Mouse (Mus musculus) regulatory T cell (primary cell): ENCODE results near the gene Cd4.
"Not testable (repeated sequence)": the region's sequence is repeated elsewhere in the genome, so short reads cannot be mapped to it uniquely, and the experiment has no call there.

Experiments
- in situ Hi-C: fragments of 300-600 bp; cut with MboI, MseI; formaldehyde crosslinking; loops from one replicate; pipeline ENCODE4 v1.15.1; 2025; ENCODE audit warnings: high pct_unique_total_duplicates

The Cd4 gene

DNA sequence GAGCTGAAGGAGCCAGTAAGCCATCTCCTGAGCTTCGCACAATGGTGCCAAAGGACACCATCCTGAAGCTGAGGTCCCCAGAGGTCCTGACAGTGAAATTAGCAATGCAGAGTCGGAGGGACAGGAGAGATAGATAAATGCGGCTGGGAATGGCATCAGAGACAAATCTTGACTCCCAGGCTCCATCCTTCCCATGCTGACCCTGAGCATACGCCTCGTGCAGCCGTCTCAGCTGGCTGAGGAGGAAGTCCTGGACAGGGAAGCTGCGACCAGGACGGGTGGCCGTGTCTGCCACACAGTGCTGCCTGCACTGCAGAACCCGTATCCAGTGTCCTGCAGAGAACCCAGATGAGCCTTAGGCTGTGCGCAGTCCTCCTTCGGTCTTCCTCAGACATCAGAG is 33.4 kb downstream of the Cd4 start:
- in situ Hi-C loops = no loop called here

DNA sequence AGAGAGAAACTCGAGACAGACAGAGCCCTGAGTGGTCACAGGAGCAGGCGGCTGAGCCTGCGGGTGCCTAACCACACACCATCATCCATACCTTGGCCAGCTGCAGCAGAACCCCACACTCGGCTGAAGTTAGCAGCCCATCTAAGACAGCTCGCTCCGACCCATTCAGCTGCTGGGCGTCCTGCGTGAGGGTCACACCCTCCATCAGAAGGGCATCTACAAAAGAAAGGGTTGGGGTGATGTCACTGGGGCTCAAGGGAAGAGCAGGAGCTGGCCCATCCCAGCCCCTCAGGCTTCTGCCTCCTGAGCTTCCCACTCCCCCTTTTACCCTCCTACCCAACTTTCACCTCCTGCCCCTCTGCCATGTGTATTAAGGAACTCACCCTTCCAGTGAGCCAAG is 37.5 kb downstream of the Cd4 start:
- in situ Hi-C loops = no loop called here

DNA sequence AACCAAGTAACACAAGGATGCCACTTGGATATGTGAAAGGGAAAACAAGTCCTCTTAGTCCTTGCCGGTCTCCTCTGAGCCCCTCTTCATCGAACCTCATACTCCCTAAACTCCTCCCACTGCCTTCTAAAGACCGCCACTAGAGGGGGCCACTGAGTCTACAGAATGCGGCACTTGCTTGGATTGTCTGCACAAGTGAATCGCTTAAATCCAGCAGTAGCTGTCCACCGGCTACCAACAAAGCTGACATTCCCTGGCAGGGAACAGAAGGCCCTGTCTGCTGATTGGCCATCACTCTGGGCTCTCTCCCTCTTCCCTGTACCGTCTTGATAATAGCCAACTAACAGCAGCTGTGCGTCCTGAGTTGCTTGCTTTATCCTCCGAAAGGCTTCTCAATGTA is 40.7 kb downstream of the Cd4 start:
- in situ Hi-C loops = no loop called here

DNA sequence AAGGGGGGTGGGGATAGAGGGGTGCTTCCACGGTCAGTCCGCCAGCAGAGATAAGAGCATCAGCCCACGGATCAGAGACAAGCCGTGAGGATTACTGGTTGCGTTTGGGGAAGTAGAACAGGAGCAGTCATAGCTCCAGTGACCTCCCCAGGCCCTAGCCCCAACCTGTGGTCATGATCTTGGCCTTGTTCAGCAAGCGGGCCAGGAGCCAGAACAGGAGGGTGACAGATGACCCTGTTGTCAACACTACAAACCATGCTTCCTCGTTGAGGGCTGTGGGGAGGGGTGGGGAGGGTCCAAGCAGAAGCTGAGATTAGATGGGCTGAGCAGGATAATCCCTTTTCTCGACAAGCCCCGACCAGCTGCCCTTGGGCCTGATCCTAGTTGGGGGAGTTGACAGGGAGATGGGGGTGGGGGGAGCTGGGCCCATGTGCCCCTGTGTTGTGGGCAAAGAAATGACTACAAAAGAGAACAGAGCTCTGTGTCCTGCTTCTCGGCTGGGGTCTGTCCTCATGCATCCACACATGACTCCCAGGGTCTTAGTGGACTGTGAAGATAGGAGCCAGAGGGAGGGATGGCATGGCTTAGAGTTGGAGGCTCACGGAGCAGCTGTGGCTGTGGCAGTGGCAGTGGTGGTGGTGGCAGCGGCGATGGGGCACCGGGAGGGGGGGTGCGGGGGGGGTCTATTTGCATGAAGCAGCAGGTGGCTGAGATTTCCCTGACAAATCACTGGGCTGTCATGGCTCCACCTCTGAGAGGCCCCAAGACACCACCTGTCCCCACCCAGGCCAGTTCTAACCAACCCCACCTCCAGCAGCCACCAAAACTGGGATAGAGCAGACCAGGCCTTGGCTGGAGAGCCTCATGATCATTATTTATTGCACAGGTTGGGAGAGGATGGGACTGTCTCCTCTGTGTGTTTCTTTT is 47.5 kb downstream of the Cd4 start, which contains the start of gene Gnb3:
Gene Gnb3 (minus strand): TSS at position 35 of the 927 bp plus-strand sequence.
- in situ Hi-C loops = no loop called here

DNA sequence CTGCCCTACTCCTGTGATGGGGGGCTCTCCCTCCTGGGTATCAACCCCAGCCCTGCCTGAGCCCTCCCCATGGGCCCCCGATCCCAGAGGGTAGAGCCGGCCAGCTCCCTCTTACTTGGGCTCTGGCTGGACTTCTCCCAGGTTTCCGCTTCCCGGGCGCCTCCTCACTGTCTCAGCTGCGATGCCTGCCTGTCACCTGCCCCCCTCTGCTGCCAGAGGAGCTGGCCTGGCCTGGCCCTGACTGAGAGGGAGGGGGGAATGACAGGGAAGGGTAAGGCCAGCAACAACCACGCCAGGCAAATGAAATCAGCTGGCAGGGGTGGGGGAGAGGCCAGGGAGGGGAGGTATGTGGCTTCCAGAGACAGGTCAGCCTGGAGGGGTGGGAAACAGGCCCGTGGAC is 48.2 kb downstream of the Cd4 start:
- in situ Hi-C loops = no loop called here

DNA sequence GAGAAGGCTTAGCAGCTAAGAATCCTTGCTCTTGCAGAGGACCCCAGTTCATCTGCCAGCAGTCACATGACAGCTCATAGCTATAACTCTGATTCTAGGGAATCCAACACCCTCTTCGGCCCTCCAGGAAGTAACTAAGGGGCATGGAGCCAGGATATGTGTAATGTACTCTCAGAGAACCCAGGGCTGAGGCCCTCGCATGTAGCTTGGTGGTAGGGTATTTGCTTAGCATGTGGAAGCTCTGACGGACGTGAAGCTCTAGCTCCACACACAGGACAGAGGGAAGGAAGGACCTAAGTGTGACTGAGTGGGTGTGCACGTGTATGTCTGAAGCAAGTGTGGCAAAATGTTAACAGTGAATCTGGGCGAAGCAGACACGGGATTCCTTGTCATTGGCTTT is 51.6 kb downstream of the Cd4 start:
- in situ Hi-C loops = no loop called here

DNA sequence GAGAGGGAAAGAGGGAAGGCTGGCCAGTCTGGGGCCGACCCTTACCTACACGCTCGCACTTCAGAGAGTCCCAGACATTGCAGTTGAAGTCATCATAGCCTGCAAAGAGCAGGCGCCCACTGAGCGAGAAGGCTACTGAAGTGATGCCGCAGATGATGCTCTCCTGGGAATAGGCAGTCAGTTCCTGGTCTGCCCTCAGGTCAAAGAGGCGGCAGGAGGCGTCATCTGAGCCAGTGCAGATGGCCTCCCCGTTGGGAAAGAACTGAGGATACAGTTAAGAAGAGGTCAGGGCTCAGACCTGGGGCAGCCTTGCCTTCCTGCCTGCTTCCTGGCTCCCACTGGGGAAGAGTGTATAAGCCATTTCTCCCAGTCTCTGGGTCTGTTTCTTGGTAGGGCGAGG is 52.5 kb downstream of the Cd4 start:
- in situ Hi-C loops = no loop called here

DNA sequence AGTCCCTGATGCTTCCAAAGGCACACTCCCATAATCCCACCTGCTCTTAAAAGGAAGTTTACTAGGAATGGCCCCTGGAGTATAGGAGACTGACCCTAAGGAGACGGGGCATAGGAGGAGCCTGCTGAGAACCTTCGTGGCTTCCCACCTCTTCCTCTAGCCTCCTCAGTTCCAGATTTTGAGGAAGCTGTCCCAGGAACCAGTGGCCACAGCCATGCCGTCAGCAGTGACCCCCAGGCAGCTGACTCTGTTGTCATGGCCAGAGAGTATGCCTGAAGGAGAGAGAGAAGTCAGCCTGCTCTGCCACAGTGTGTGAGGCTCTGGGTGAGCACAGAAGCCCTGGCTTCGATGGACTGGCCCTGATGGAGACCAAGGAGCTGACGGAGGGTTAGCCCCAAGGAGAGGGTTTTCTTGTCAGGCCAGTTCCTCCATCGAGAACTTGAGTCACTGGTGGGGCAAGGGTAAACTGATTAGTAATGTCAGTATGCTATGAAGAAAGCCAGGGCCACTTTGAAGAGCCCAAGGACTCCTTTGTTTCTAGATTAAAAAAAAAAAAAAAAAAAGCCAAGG is 53.4 kb downstream of the Cd4 start:
- in situ Hi-C loops = no loop called here

DNA sequence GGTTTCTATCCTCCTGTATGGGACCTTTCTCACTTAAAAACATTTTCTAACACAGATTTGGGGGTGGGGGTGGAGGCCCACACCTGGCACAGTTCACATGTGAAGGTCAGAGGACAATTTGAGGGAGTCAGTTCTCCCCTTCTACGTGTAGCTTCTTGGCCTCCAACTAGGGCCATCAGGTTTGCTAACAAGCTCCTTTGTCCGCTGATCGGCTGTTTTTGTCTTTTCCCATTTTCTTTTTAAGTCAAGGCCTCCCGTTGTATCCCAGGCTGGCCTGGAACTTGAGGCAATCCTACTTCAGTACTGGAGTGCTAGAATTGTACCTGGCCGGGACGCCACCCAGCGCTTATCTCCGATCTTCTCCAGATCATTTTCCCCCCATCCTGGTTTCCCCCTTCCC is 56.4 kb downstream of the Cd4 start:
- in situ Hi-C loops = no loop called here

DNA sequence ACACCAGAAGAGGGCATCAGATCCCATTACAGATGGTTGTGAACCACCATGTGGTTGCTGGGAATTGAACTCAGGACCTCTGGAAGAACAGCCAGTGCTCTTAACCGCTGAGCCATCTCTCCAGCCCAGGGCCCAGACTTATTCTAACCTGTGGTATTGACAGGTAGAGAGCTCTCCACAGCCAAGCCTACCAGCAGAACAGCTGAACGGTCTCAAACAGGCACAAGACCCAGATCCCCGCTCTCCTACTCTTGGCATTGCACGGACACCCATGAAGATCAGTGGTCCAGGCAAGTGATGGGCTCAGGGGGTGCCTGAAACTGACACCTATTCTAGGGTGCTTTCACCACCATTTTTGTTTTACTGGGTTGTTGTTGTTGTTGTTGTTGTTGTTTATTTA is 56.8 kb downstream of the Cd4 start:
- in situ Hi-C loops = not testable (repeated sequence)

DNA sequence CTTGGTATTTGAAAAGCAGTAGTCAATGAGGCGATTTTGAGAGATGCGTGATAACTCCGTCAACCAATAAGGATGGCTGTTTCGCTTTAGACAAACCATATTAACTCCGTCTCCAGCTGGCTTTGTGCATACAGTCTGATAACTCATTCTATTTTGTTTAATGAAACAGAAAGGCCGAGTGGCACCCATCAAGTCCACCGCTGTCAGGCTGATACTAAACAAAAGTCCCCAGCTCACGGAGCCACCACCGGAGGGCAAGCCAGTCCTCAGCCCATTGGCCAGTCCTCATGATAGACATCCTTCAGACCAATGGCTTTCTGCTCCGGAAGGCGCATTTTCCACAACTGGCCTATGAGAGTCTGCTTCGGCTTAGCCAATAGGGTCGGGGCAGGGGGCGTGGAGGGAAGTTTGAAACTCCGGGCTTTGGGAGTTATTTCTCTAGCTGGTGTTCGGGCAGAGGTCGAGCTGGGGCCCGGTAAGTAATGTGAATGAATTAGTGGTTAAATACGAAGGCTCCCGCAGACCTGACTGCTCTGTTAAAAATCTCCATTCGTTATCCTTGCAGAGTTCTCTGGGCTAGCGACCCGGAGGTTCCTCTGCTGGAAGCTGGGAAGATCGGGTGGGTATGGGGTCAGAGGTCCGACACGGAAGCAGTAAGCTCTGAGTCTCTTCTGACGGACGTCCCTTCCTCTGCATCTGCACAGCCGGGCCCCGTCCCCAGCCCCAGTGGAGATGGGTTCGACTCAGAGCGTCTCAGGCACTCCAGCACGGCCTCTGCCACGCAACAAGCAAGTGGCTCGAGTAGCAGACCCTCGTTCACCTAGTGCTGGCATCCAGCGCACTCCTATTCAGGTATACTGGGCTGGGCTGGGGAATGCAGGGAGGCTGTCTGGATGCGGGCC is 58.0 kb downstream of the Cd4 start:
- in situ Hi-C loops = no loop called here

DNA sequence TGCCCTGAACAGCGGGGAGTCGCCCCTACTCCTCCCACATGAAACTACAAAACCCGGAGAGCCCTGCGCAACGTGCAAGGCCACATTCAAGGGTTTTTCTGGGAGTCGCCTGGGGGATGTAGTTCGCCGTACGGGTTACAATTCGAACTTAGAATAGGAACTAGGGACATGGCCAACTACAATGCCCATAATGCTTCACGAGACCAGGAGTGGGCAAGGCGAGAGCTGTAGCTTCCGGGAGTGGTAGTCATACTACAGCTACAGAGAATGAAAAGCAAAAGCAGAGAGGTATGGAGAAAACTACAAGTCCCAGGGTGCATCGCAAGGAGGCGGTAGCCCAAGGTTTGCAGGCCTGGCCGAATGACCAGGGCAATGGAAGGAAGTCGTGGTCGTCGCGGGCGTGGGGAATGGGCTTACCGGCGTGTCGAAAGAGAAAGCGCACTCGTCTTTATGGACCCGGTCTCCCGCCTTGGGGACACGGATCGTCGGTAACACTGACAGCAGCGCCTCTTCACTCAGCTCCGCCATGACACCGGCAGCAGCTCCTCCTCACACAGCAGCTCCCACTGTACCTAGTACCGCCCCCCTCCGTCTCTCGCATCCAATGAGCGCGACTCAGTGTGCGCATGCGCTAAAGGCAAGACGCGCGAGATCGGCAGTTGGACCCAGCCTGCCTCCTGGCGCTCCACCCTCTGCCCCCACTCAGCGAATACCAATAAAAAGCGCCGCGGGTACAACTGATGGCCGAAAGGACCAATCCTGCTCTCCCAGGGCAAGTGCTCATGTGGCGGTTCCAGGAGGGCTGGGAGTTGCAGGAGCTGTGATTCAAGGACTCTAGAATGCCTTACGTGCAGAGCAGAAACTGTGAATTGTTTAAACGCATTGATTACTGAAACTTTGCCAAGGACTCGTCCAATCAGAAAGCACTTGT is 58.9 kb downstream of the Cd4 start, which contains the start of the genes Usp5 and Cdca3:
Gene Usp5 (minus strand): TSS at position 617 of the 931 bp plus-strand sequence.
Gene Cdca3 (plus strand): TSS at position 680 of the 931 bp plus-strand sequence.
- in situ Hi-C loops = no loop called here

DNA sequence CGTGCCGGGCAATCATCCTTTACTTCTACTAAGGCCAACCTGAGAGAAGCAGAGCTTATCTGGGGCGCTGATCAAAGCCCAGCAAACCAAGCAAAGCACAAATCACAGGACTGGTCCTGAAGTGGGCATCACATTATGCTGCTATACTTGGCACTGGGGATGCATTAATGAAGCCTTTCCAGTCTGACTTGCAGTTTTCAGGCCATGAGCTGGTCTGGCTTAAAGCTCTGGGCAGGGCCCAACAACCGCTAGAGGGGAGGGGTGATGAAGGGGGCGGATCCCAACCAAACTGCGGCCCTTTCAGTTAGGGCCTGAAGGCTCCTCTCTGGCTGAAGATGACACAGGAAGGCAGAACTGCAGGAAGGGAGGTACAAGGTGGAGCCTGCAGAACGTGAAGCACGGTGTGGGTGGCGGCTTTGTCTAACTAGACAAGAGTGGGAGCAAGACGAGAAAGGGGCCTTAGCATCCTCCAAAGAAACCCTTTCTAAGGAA is 59.9 kb downstream of the Cd4 start:
- in situ Hi-C loops = no loop called here

DNA sequence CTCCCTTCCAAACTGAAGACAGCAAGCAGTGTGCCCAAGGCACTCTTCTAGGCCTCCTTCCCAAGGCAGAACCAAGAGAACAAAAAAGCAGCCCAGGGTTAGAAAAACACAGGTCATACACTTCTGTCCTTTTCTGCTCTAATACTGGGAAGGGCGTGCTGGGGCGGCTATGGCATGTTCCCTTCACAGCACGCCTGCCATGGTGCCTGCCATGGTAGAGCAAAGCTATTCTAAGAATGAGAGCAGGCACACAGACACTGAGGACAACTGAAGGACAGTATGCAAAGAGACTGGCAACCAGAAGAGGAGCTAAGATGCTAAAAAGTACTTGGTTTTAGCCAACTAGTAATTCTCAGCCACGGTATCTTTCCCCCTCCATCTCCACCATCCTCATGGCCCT is 66.0 kb downstream of the Cd4 start:
- in situ Hi-C loops = no loop called here

DNA sequence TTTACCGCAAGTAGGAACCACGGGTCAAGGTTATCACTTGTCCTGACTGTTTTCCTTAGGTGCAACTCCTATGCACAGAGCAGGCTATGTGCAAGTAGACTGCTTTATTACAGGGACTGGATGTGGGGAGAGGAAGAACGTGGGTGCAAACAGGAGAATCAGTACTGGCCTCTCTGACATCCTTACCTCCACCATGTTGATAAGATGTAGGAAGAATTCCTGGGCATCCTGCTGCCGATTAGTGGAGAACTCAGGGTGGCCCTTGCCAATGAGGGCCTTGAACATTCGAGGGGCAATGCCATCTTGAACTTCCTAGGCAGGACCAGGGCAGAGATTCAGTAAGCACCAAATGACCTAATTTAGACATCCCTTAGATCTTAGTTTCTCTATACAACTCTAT is 67.1 kb downstream of the Cd4 start:
- in situ Hi-C loops = no loop called here

DNA sequence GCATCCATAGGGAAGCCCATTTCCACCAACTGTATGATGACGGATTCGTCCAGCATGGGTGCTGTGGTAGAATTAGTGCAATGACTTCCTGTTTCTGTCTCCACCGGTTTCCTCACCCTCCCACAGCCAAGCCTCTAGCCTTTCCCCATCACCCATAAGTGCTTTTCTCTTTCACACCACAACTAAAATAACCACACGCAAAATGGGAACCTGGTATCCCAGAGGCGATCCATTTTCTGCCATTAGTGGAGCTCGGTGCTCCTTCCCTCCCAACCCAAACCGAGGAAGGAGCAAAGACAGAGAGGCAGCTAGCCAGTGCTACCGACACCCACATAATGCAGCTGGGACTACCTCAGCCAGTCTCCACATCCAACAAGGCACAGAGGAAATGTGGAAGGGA is 70.0 kb downstream of the Cd4 start:
- in situ Hi-C loops = no loop called here

DNA sequence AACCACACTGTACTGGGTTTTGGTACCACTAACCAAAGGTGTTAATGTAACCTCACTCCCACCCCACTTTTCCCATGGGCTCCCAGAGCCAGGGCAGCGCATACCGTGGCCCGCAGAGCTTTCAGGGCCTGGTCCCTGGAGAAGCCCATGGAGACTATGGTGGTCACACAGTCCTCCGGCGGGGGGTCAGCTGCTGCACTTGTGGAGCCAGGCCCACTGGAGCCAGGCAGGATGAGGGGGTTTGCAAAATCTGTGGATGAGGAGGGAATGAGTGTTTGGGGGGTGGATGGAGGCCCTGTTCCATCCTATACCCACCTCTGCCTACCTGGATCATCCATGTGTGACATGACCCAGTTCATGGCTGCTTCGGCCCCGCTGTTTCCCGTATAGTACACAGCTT is 70.5 kb downstream of the Cd4 start:
- in situ Hi-C loops = no loop called here

DNA sequence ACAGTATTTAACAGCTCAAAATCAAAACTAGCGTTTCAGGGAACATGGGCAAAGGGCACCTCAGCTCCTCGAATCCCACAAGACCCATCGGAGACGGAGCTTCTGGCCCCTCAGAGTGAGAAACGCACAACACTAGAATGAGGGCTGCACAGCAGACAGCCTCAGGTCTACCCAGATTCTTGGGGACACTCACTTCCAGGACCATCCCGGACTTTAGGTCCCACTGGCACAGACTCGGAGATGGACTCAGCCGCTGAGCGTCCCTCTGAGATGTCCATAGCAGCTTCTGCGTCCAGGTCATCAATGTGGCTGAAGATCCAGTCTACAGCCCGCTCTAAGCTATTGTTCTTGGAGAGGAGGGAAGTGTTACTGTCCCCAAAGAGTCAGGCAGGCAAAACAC is 70.9 kb downstream of the Cd4 start:
- in situ Hi-C loops = no loop called here

DNA sequence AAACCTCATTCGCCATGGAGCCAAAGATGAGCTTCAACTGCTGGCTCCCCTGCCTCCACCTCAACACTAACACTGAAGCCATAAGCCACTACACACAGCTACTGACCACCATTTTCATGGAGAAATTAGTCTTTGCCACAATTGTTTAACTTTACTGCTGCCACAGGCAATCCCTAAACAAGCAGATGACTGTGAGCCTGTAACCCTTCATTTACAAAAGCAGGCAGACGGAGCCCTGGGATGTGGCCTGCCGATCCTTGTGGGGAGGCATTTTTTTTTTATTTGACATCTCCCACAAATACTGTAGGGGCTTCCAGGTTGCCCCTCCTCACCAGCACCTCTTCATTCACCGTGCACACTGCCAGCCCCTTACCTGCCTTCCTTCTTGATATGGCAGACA is 71.4 kb downstream of the Cd4 start:
- in situ Hi-C loops = no loop called here

DNA sequence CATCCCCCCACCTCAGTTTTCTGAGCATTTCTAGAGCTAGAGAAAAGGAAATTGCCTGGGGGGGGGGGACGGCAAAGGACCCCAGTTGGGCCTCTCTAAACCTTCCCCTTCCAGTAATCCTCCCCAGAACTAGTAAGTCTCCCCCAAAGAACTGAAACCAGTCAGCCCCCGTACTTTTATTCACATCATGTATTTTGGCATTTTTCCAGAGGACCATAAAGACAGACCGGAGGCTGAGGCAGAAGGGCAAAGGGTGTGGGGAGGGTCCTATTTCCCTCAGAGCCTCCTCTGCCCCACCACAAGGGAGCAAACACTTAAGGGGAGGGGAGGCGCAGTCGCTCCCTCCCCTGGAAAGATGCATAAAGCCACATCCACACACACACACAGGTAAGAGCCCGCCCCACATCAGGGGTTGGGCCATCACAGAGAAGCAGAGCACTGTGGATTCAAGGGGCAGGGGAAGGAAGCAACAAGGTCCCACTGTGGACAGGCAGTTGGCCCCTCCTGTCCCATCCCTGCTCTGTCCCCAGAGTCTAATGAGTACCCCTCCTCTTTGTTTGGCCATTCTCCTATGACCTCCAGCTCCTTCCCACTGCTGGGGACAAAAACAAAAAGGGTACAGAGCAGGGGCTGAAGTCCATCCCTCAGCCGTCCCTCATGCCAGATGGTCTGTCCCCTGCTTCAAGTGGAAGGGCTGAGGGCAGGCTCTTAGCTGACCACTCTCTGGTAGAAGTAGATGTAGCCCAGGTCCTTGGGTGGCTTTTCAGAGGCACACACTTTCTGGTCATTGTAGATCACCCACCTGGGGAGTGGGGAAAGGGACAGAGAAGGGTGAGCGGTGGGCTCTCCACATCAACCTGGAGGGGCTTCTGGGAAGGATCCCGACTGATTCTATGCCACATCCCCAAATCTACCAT is 72.9 kb downstream of the Cd4 start:
- in situ Hi-C loops = no loop called here
